Mouse (Mus musculus) spleen, adult 12 weeks (tissue): ENCODE measurements at regions not wholly inside any gene's neighbourhood (a gene's known extent, or its start where the extent isn't known, plus 50 kb on each side); places are given as distances from the start of the nearest gene placed in this dataset.
A peak's percentile ranks its signal among the peaks of the same experiment; 100 is the strongest.

Source experiments
- DNase-seq: peaks from one replicate; pipeline ENCODE4 v3.0.0; 2022; ENCODE audit warnings: low spot score

DNA sequence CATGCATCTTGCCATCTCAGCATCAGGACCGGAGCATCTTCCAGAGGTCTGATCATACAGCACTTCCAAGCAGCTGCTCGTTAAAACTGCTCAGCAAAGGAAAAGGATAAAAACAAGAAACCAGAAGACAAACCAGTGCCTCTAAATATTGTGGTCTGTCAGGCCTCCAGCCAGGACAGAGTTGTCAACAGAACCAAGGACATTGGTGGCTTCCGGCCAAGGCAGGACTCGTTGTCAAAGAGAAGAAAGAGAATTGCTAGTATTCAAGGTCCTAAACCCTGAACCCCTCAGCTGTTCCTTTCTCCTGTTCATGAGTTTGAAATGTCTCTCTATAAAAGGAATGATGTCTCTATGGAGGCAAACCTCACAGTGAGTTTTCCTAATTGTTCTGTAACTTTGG is 155.0 kb downstream of the Sp3 start:
- no peak for DNase-seq

DNA sequence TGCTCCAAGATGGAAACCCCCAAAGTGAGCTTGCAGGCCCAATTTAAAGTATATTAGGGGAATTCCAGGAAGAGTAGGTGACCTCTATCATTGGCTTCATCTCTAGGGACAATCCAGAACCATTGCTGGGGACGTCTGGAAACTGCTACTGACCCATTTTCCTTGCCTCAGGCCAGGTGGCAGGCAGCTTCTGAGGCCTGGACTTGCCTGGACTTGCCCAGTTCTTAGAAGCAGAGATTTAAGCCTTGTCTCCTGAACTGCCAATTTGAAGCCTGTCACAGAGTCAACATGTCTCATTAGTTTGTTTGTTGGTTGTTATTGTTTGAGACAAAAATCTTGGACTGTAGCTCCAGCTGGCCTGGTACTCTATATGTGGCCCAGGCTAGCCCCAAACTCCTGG is 151.1 kb downstream of the Sp3 start:
- no peak for DNase-seq

DNA sequence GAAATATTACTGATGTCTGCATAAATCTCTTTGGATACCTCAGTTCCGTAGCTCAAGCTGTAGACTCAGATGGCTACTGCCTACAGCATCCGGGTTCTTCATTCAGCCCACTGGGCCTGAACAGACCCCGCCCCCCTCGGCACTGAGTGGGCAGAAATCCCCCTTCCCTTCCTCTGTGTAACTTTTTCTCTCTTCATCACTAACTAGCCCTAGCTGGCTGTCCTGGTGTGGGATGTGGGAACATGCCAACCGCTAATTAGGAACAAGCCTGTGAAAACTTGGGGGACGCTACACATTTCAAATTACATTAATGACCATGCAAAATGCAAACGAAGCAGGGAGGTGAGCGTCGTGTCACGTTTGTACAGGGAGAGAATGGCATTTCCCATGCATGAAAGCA is 147.5 kb downstream of the Sp3 start:
- DNase-seq, result no peak

DNA sequence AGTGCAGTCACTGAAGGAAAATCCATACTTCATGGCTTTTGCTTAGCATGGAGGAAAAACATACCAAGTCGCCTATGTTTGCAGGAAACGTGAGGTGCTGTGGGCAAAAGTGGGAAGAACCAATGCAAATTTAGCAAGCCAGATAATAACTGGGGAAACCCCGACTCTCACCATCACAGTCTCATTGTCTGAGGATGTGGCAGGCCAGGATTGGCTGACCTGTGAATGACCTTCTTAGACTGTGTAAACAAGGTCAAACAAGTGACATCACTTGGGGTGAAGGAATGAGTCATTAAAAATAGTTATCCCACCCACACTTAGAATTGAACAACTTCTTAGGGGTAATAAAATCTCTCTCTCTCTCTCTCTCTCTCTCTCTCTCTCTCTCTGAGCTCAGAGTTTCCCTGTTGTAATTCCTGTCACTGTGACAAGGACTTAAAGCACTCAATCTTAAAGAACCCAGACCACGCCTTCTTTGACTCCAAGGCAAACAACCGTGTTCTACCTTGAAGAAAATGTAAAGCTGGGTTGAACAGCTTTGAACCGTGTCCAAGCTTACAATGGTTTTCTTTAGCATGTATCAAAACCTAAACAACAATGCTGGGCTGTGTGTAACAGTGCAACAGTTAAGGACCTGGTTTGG is 142.0 kb downstream of the Sp3 start:
- DNase-seq, result peak; percentile 26

DNA sequence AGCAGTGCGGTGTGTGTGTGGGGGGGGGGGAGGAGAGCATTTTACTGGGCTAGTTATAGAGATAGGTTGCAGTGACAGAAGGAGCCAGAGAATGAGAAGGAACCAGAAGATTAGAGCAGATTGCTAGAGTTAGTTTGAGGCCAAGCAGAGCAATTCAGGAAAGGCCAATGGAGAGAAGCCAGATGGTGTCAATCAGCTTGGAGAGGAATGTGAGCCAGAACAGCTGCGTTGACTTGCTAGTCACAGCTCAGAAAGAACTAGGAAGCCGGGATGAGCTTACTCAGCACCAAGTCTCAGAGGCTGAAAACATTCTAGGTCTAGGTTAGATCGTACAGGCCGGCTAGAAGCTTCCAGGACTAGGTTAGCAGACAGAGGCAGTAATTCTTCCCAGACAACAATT is 140.6 kb downstream of the Sp3 start:
- no peak for DNase-seq

DNA sequence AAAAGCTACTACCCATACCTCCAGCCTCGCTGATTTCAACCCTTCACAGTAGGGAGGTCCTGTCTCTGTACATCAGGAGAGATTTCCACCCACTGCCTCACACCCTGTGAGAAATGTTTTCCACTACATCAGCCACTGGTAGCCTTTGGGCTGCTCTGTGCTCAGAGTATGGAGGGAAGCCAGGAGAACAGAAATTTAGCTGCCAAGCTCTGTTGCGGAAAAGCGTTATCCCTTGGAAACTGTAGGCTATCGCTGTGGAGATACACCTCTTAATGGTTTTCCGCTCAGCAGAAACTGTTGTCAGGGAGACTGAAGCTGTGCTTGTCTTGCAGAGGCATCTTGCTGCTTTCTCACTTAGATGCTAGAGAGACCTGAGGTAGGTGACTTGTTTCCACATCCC is 138.9 kb downstream of the Sp3 start:
- DNase-seq, result no peak

DNA sequence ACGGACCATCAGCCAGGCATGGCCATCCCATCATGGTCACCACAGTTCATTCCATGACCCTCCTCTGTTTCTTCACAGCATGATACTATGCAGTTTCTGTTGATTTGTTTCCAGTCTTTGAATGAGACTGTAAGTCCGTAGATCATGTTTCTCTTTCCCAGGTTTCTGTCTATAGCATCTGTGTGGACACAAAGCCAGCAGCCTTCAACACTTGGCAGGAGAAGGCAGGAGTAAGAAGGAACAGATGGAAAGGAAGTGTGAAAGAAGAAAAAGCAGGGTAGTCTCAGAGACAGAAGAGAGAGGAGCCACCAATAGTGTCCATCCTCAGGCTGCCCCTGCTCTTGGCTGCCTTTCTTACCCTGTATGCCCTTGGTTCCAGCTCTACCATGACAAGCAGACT is 136.6 kb downstream of the Sp3 start:
- no peak for DNase-seq

DNA sequence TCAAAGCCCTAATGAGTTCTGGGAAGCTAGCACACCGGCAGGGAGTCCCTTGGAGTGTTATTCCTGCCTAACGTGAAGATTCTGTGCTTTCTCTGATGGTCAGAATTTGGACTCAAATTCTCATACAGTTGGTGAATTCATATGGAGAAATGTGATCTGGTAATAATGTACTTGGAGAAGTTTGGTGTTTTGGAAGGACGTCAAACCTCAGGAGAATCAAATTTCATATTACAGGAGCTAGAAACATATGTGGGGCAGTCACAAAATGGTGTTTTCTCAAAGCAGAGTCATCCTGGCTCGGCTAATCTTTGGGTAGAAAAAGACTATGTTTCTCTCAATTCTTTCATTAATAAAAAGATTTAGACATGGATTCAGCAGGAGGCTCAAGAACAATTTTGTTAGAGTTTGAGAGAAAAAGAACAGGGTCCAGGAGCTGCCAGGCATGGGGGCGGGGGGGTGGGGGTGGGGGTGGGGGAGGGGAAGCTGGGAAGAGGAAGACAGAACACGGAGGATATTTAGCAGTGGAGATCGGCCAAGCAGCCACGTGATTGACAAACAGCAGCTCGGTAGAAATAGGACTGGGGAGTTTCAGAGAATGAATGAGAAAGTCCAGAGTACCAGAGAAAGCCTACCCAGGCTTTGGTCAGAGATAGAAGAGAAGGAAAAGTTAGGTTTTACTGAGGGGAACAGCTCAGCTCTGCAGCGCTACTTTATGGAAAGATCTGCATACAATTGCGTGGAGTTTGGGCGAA is 130.6 kb downstream of the Sp3 start:
- no peak for DNase-seq

DNA sequence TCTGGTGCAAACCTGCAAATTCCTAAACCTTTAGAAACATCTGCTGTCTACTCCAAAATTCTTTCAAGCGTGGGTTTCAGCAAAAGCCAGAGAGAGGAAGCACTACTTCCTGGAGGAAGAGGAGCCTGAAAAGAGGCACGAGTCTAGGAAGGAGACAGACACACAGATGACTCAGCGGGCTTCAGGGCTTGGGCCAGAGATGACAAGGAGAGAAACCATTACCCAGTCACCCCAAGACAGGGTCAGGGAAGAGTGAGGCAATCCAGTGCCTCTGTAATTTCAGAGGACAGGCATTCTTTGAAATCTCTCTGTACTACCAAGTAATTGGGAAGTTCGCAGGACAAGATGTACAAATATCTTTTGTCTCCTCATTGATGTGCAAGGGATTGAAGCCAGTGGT is 127.7 kb downstream of the Sp3 start:
- DNase-seq, result no peak

DNA sequence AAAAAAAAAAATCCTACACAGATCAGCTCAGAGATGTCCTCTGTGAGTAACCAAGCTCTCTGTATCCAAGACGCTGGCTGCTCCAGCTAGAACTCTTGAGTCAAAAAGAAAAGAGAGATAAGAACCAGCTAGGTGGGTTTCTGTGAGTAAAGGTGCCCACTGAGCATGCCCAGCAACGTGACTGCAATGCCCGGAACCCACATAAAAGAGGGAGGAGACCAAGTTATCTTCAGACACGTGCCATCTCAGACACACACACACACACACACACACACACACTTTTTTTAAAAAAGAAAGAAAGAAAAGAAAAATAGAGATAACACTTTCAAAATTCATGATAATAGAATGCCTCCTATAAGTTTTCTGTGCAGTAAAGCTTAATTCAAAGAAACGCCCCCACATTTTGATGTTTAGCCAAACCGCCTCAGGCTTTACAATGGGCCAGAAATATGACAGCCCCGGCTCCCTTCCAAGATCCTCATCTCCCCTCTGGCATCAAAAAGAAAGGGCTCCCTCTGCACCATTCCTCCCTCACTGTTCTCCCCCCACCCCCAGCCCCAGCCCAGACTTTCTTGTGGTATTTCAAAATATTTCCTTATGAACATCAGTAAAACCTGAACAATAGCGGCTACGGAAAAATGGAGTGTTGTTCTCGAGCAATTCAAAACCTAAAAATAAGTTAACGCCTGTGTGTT is 124.8 kb downstream of the Sp3 start:
- no peak for DNase-seq

DNA sequence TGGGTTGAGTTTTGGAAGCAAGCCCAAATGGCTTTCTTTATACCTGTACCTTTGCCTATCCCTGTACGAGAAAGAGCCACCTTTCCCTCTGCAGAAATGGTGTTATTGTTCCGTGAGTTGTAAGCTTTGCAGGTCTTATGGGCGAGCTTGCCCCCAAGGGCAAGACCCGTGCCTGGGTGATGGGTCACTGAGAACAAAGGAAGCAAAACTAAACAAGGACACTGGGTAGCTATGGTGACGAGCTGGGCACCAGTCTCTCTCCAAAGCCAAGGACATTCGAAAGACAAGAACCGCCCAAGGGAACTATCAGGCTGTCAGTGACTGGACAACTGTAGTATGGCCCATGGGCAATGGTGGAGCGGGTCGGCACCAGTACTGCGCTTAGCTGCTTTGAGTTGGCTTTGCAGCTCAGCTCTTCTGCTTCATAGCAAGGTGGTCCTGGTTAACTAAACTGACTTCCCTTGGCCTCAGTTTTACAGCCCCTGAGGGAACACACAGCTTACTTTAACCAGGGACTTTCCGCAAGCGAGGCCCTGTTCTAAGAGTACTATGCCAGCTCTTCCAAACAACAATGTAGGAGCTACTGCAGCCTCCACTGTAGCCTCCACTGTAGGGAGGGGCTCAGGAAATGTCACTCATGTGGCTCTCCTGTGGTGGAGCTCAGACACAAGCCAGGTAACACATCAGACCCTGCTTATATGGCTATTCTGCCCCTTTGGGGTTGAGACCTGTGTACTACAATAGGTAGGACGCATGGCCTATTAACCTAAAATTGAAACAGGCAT is 124.1 kb downstream of the Sp3 start:
- DNase-seq, result no peak

DNA sequence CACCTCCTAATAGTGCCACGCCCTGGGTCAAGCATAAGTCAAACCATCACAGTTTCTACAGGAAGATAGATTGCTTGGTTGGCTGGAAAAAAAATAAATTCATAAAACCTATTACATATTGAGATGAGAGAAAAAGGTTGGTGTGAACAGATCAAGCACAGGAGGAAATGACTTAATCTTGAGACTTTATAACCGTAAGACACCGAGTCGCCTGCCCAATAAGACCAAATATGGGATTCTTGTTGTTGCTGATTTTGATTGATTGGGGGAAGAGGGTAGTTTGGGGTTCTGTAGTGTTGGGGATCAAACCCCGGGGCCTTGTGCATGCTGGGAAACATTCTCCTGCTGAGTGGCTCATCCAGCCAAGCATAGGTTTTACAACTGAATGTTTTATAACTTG is 122.9 kb downstream of the Sp3 start:
- DNase-seq, result no peak

DNA sequence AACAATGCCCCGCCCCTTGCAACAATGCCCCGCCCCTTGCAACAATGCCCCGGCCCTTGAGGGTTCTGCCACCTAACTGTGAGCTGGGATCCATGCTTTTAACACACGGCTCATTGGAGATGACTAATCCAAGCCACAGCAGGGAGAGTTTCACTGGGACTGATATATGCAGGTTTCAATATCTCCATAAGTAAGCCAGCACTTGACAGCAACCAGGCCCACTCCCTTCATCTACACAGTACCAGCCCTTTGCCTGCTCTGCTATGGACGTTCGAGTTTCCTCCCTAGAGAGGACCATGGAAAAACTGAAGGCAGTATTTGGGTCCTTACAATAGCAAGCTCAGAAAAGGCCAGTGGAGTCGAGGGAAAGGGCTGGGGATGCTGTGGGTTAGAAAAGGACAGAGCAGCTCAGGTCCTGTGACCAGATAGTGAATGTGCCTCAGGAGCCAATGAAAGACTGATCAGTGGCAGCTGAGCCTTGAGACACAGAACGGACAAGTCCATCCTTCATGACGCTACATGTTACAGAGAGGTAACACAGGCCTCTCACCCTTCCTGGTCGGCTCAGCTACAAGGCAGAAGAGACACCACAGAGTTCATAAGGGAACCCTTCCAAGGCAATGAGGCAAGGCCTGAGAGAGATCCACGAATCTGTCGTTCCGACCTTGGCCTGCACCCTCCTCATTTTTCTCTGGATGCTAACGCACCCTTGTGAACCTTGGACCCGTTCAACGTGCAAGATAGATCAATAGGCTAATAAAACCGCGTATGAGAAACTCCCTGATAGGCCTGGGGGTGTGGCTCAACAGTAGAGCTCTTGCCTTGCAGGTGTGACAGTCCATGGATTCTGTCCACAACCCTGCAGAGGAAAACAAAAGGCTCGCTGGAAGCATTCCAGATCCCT is 114.5 kb downstream of the Sp3 start:
- DNase-seq, result no peak

DNA sequence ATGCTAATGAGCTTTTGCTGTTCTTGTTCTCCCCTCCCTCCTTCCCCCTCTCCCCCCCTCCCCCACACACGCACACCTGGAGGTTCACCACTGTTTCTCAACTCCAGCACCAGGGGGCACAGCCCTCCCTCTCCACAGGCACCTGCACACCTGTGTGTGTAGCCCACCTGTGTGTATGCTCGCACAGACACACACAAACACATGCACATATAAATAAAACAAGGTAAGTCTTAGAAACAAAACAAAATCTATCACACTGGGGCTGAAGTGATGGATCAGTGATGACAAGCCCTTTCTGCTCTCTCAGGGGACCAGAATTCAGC is 113.9 kb downstream of the Sp3 start:
- no peak for DNase-seq

DNA sequence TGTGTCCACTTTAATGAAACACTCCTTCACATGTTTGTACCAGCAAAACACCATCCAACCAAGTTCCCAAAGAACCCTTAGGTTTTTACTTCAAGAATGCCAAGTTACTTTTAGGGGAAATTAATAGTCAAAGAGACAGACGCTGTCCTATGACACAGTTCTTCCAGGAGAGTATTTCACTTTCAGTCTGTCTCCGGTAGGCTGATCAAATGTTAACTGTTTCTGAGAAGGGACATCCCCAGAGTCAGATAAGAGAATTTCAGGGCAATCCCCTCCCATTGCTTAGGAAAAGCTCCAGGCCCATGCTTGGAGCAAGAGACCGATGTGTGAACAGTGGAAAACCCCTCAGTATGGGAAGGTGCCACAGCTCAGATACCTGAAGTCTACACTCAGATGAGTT is 112.1 kb downstream of the Sp3 start:
- no peak for DNase-seq

DNA sequence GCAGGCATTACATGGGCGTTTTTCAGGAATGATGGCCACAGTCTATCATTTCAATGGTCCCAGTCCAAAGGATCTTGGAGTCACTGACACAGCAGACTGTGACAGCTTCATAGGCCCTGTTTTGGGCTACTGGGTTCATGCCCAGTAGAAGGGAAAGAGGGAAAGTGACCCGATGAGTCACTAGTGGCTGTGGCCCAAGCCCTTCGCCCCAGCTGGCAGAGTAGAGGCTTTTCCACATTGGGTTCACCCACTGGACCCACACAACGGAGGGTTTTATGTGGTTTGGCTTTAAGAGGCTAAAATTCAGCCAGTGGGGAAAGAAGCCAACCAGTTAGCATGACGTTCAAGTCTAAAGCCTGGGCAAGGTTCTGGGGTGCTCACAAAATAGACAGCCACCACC is 108.4 kb downstream of the Sp3 start:
- DNase-seq, result no peak

DNA sequence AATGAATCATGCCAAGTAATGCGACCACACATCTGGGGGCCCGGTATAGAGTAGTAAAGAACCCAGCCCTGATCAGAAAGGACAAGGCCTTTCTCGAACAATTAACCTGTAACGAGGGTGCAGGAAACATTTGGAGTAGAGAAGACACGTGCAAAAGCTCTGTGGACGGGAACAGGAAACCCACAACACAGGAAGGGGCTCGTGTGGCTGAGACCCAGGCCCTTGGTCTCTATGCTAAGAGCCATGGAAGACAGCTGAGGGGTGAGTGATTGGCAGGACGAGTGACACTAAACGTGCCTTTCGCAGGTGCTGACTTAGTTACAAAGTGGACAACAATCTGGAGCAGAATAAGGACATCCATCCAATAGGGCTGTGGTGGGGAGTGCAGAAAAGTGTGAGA is 106.3 kb downstream of the Sp3 start:
- no peak for DNase-seq

DNA sequence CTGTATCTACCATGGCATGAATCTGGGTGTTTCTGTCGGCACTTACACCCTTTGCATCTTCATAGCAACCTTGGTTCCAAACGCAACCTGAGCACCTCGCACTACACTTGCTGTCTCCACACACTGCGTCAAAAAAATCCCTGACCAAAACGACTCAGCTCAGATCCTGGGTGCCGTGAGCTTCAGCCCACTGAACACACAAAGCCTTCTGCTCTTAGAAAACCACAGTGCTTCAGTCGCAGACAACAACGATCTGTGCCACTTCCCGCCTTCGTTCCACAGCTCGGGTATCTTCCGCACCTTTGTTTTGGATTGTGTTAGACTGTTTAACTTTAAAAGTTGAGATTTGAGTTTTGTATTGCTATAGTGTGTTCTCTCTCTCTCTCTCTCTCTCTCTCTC is 105.7 kb downstream of the Sp3 start:
- no peak for DNase-seq

DNA sequence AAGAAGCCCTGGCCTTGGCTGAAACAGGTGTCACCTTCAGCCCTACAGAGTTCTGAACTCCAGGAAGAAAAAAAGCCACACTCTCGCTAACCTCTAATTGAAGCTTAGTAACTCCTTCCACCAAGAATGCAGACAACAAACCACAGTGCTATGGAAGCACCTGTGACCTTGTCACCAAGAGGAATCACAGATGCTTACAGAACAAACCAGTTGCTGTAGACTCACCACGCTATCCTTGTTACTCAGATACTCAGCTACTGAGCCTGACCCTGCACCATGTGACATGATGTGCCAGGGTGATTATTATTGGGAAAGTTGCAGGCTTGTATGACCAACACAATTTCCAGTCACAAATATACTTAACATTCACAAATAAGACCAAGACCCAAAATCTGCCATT is 104.6 kb downstream of the Sp3 start:
- no peak for DNase-seq

DNA sequence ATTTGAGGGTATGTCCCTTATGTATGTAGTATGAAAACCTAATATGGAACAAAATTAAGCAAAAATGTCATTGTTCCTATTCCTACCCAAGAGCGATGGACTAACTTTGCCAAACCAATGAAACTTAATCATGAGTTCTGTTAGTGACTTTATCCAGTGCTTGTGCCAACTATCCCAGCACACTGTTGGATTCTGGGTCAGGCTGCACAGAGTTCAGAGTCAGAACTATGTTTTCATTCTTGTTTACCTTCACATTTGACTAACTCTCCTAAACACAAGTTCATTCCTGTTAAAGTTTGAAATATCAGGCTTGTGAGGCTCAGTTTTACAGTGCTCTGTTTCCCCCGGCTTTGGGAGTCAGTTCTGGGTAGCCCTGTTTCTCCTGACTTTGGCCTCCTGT is 100.2 kb downstream of the Sp3 start:
- no peak for DNase-seq

DNA sequence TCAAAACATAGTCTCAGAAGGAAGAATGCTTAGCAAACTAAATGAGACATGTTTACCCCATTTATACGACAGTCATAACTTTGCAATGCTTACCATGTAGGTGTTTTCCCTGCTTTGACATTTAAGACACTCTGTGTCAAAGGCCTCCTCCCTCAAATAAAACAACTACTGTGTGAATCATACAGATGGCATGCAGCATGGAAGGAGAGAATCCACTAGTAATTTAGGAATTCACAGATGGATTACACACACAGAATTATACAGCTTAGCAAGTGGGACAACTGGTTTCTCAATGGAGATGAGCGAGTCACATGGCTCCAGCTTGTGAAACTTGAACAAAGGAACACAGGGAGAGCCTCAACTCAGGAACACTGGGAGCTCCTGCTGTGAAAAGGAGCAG is 98.7 kb downstream of the Sp3 start:
- no peak for DNase-seq

DNA sequence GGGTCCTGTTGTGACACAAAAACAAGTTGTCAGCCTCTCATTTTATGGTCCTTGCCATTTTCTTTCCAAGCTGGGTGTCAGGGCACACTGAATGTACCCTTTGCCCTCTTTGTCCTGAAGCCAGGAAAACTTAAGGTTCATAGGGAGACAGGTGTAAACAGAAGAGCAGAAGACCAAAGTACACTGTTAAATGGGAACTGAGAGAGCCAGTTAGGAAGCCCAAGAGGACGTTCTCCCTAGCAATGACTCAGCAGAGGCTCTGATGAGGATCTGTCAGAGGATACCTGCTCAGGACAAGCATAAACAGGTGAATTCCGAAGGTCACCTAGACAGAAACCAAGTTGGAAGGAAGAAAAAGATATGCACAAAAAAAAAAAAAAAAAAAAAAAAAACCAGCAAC is 94.0 kb downstream of the Sp3 start:
- no peak for DNase-seq
